Mouse (Mus musculus) skeletal muscle tissue, adult 2 months (tissue): ENCODE data around the gene Pja2.
"Not testable (repeated sequence)": the region's sequence is repeated elsewhere in the genome, so short reads cannot be mapped to it uniquely, and the experiment has no call there.

ENCODE experiments used
- DNase-seq: peaks from one replicate; pipeline ENCODE4 v3.0.0-alpha.2; 2012; ENCODE audit warnings: low read depth, low spot score

Gene Pja2

GRCm38 (mm10) chr17:64281368-64281767 is 50.3 kb downstream of the Pja2 start:
- not testable (repeated sequence) for DNase-seq

DNA sequence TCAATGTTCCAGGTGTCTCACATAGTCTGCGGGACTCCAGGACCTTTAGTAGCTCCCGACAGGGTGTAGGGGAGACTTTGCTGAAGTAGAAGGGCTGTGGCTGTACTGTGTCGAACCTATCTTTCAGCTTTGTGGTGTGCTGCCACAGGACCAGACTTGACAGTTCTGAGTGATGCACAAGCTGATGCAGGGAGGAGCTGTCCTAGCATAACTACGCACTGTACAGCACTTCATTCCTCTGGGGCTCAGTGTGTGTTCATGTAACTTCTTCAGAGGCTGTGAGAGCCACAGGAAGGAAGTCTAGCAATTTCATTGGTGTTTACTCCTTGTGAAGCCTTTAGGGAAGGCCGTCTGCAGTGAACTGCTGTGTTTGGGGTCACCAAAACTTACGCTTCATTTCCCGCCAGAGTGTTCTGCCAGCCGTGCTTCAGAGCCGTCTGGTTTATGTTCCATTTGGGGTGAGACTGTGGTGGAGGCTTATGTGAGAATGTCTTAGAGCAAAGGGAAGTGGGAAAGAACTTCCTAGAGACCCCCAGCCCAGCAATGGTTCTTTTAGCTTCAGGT is 54.0 kb downstream of the Pja2 start:
- no peak for DNase-seq

DNA sequence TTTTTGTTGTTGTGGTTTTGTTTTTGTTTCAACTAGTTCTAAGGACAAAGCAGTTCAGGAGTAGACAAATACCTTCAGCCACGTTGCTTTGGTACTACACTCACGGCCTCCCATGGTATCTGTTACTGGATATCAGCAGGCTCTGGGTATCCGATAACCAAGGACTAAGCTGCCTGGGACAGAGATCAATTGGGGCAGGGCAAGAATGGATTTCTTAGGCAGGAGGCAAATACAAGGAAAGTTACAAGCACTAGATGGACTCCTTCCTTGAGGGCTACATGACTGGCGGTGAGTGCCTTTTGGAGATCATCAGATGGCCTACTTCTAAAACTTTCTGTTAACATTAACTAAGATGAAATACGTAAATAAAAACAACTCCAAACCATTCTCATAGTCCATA is 55.0 kb downstream of the Pja2 start:
- DNase-seq, result no peak

DNA sequence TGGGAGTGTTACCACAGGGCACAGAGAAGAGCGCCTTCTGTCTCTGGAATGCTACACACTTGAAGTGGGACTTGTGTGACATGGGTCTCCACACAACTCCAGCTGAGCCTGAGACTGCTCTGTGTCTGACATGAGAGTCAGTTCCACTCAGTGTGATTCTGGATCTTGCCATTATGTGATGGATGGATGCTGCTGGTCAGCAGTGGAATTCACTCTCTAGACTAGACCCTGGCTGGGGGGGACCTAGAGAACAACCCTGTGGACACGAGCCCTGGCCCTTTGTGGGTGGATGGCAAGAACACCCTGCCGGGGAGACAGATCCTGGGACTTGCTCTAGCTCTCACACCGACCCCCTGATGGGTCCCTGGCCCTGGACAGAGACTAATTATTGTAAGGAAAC is 56.5 kb downstream of the Pja2 start:
- DNase-seq, result no peak

GRCm38 (mm10) chr17:64274341-64275105 is 57.2 kb downstream of the Pja2 start:
- no peak for DNase-seq

GRCm38 (mm10) chr17:64260571-64260970 is 71.1 kb downstream of the Pja2 start:
- DNase-seq, result no peak

GRCm38 (mm10) chr17:64248246-64248645 is 83.5 kb downstream of the Pja2 start:
- DNase-seq, result no peak

- no peak for DNase-seq
These were observed 88.8 kb downstream of the Pja2 start for GRCm38 (mm10) chr17:64242898-64243297.

DNA sequence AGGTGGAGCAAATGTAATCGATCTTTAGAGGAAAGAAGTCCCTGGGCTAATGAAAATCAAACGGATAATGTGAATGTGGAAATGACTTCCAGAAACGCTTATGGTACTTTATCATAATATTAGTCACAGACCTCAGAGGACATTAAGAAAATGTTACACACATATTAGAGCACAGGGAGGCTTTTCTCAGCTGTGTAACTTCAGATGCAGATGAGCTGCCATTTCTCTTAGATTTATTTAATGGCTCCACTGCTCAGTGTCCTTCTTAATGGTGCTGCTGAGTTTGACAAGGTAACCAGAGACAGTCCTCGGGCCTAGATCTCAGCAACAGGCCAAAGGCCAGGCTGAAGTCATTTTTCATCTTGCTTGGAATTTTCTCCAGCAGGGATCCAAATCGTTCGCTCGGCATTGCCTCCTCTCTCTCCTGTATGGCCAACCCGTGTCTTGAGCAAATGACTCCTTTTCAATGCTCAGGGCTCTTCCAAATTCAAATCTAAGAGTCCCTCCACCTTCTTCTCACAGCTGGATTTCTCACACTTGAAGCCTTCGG is 89.3 kb downstream of the Pja2 start:
- no peak for DNase-seq

- no peak for DNase-seq
These were observed 90.0 kb downstream of the Pja2 start for GRCm38 (mm10) chr17:64241544-64242292.

GRCm38 (mm10) chr17:64232134-64232533 is 99.6 kb downstream of the Pja2 start:
- no peak for DNase-seq

GRCm38 (mm10) chr17:64231637-64232036 is 100.1 kb downstream of the Pja2 start:
- not testable (repeated sequence) for DNase-seq

DNA sequence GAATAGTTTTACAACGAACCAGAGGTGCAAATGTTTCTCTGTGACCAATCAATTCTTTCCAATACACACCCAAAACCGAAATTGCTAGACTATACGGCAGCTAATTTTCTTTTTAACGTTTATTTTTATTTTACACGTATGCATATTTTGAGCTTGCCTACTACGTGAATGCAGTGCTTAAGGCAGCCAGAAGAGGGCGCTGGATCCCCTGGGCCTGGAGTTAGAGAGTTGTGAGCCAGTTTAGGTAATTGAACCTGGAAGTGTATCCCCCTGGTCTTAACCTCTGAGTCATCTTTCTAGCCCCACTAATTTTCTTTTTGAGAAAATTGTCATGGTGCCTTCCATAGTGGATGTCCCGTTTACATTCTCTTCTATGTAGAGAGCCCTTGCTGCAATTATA is 100.5 kb downstream of the Pja2 start:
- DNase-seq, result no peak
